Mouse (Mus musculus): ENCODE measurements around the gene Mtus2.

Gene Mtus2

DNA sequence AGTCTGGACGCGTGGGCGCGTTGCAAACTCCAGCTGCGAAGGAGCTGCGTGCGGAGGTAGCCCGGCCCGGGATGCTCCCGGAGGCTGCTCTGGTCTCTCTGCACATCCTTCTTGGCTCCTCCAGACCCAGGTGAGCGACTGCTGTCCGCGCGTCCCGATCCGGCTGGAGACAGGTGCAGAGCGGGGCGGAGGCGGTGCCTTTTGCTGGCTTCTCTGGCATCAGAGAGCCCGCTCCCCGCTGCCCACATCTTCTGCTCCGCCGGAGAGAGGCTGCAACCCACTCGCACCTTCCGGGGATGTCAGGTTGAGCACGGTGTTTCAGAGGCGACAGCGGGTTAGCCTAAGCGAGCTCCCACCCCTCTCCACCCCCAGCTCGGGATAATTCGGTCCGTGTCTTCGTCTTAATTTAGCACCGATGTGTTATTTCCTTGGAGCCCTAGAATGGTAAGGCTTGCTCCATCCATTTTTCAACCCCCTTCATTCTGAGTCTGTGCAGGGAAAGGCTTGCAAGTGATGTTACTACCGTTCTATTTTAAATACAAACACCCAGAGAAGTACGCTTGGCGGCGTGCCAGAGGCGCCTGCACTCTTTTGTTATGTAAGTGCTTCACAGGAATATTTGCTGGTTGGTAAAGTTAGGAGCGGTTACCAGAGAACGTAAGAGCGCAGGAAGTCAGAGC is 612 bp downstream of the Mtus2 start:
- DNase-seq (ENCODE audit: extremely low read depth, low read depth): no peak

DNA sequence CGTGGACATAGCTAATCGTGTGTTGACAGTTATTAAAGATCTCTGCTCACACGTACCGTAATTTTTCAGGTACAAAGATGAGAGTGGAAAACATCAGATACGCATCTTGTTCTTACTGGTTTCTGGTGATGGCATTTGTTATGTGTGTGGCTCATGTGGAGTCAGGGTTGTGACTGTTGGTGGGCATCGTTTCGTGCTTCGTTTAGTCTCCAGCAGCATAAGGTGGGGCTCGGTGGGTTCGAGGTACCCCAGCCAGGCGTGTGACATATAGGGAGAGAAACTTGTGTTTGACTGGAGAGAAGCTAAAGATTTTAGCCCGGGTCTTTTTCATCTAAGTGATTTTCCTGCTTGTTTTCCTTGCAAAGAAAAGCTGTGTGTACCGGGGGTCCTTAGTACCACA is 1.4 kb downstream of the Mtus2 start:
- no peak for DNase-seq (ENCODE audit: extremely low read depth, low read depth)

GRCm38 (mm10) chr5:147959088-147959487 is 2.0 kb downstream of the Mtus2 start:
- no peak for DNase-seq (ENCODE audit: extremely low read depth, low read depth)

- DNase-seq (ENCODE audit: extremely low read depth, low read depth): no peak
Observed at GRCm38 (mm10) chr5:147960793-147961192, 3.7 kb downstream of the Mtus2 start.

DNA sequence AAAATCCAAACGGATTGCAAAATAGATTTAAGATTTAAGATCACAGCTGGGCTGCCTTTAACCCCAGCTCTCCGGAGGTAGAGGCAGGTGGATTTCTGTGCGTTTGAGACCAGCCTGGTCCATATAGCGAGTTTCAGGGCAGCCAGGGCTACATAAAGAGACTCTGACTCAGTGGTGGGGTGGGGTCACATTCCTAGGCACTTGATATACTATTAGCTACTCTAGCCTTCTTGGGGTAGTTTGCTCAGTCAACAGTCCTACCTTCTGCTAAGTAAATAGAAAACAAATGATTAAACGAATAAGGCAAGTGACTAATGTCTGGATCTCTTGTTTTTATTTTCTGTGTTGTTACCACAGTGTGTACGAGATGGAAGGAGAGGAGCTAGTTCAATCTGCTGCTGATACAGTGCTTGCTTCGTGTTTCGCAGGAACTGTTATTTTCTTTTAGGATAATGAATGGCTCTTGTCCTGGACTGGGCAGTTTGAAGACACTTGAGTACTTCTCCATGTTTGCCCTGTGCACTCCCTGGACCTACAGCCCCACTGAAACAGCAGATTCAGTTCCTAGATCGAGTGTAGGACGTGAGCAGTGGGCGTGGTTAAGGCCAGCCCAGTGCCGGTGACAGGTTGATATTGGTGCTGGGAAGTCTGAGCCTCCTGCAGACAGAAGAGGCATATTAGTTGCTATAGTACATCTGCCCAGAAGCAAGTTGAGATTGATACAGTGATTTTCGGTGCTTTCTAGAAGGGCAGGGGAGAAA is 6.9 kb downstream of the Mtus2 start:
- DNase-seq (ENCODE audit: extremely low read depth, low read depth): no peak

- DNase-seq (ENCODE audit: extremely low read depth, low read depth): no peak
Observed at GRCm38 (mm10) chr5:147964776-147965175, 7.7 kb downstream of the Mtus2 start.

GRCm38 (mm10) chr5:147966646-147967045 is 9.5 kb downstream of the Mtus2 start:
- no peak for DNase-seq (ENCODE audit: extremely low read depth, low read depth)

- no peak for DNase-seq (ENCODE audit: extremely low read depth, low read depth)
Observed at GRCm38 (mm10) chr5:147969566-147969965, 12.4 kb downstream of the Mtus2 start.

DNA sequence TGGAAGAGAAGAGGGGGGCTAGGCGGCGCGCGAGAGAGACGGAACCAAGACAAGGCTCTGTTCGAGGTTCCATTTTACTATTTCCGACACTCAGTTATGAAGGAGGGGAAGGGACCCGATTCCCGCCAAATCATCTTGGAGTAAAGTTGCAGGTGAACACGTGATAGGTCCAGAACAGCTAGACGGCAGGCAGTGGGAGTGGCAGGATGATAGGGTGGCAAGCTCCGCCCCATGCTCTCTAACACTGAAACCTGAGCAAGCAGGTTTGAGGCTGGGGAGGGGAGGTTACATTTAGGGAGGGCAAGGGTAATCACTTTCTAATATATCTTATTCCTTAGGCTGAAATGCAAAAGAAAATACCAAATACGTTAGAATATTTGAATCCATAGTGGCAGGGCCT is 18.9 kb downstream of the Mtus2 start:
- no peak for DNase-seq (ENCODE audit: extremely low read depth, low read depth)

DNA sequence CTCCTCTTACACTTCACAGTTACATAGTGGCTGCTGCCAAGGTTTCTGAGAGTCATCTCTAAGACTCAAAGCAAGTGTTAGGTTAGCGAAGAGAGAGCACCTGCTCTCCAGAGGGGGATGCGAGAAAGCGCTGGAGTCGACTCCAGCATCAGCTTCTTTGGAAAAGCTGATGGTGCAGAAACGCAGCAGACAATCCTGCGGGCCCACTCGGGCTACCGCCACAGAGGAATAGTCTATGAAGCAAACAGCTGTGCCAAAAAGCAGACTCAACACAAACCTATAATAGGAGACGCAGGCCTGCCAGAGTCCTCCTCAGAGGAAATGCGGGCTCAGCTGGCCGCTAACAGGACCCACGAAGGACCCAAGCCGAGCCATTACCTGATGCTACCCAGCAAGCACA is 23.5 kb downstream of the Mtus2 start:
- no peak for DNase-seq (ENCODE audit: extremely low read depth, low read depth)

GRCm38 (mm10) chr5:147990289-147990688 is 33.2 kb downstream of the Mtus2 start:
- no peak for DNase-seq (ENCODE audit: extremely low read depth, low read depth)

DNA sequence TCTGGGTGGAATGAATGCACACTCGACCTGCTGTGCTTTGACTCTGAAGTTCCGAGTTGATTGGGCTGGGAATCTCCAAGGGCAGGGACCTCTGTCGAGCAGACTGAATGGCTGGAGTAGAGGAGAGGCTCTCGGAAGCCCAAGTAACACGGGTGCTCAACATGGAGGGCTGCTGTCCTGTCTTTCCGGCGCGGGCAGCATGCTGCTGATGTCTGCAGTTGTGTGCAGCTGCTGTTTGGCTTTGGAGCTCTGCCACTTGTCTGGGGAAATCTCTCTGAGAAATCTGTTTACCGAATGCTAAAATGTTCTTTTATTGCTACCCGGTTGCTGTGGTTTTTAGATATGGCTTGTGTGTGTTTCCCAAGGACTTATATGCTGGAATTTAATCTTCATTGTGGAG is 33.7 kb downstream of the Mtus2 start:
- no peak for DNase-seq (ENCODE audit: extremely low read depth, low read depth)

- DNase-seq (ENCODE audit: extremely low read depth, low read depth): peak; percentile 59
Observed at GRCm38 (mm10) chr5:147992581-147993378, 35.7 kb downstream of the Mtus2 start.

GRCm38 (mm10) chr5:148005263-148005662 is 48.1 kb downstream of the Mtus2 start:
- DNase-seq (ENCODE audit: extremely low read depth, low read depth): no peak

GRCm38 (mm10) chr5:148012156-148012555 is 55.0 kb downstream of the Mtus2 start:
- DNase-seq (ENCODE audit: extremely low read depth, low read depth): no peak

DNA sequence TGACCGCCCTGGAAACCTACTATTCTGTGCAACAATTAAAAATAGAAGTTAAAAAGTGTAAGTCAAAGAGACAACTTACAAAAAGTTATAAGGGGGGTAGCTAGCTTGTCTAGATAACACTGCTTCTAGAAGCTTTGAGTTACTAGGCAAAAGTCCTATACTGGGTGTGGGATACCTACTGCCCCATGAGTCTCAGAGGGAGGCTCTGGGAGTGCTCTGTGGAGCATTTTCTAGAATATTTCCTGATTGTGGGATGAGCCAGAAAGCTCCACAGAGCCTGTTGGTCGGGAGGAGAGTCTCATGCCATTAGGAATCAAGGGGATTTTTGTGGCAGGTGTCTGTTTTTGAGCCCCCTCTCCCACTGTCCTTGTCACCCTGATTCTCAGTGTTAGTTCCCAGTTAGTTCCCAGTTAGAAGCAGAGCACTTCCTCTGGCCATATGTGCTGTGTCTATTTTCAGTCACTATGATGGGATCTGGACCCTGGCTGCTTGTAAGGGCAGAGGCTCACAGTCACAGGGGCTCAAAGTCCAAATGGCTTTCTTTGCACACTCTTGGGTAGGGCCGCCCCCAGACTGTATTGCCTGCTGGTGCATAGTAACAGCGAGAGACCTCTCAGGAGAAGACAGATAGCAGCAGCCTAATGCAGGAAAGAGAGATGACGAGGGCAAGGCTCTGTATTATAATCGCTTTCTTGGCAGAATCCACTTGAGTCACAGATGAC is 57.2 kb downstream of the Mtus2 start:
- no peak for DNase-seq (ENCODE audit: extremely low read depth, low read depth)

DNA sequence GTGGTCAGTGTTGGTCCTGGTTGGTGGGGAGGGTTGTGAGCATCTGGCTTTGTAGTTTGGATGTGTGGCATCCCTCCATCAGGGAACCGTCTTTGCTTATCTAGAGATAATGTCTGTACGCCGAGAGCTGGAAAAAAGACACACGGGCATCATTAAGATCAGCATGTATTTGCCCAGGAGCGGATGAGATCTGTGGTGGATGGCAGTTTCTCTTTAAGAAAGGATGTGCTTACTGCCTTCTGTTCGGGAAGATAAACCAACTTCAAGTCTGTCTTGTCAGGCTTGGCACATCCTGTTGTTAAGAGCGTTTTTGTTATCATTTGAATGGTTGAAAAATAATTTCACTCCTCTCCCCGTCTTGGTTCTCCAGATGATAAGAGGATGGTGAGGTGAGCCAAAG is 58.3 kb downstream of the Mtus2 start:
- peak; percentile 16 for DNase-seq (ENCODE audit: extremely low read depth, low read depth)

- no peak for DNase-seq (ENCODE audit: extremely low read depth, low read depth)
Observed at GRCm38 (mm10) chr5:148017371-148017770, 60.3 kb downstream of the Mtus2 start.

- DNase-seq (ENCODE audit: extremely low read depth, low read depth): no peak
Observed at GRCm38 (mm10) chr5:148022784-148023183, 65.7 kb downstream of the Mtus2 start.

GRCm38 (mm10) chr5:148026401-148027349 is 69.6 kb downstream of the Mtus2 start:
- DNase-seq (ENCODE audit: extremely low read depth, low read depth): no peak
